Mouse (Mus musculus) adrenal gland, postnatal 4 days (tissue): ENCODE results near the gene Cd300c. TPM values are rescaled to one million over a fixed set of nuclear protein-coding genes. Genes with fewer than 3 reads are reported as not detected.

Source experiments
- total RNA-seq, 2 experiments: library from RNA; stranded (reverse); gene quantifications; 2 replicates each; pipeline ENCODE4 v1.2.3; 2021

Gene Cd300c
- total RNA-seq, 2 experiments from 2014 or later = not detected

Other genes with a start within 250 kb of the Cd300c start
- gene Dnaic2, start 241.7 kb downstream of the Cd300c start, total RNA-seq = 1 to 10 TPM; 1.7 to 2.0 TPM
- gene Kif19a, start 203.8 kb downstream of the Cd300c start, total RNA-seq = 1 to 10 TPM in 1 of 2 experiments, under 1 TPM in 1; 0.99 to 1.6 TPM
- under 1 TPM; 0.50 to 0.59 TPM for gene Btbd17, start 173.2 kb downstream of the Cd300c start, total RNA-seq
- under 1 TPM in 1 of 2 experiments, not detected in 1; 0.36 TPM for gene Gpr142, start 170.2 kb downstream of the Cd300c start, total RNA-seq
- 10 to 100 TPM; 17.6 to 41.1 TPM for gene Gprc5c, start 118.0 kb downstream of the Cd300c start, total RNA-seq
- gene Cd300a, start 79.1 kb downstream of the Cd300c start, total RNA-seq = 1 to 10 TPM; 1.9 to 3.3 TPM
- gene Cd300lb, start 34.8 kb downstream of the Cd300c start, total RNA-seq = under 1 TPM; 0.73 to 0.76 TPM
- gene Cd300ld, start 20.8 kb upstream of the Cd300c start, total RNA-seq = under 1 TPM; 0.42 to 0.54 TPM
- 1 to 10 TPM; 4.2 to 4.4 TPM for gene Cd300c2, start 32.7 kb upstream of the Cd300c start, total RNA-seq
- gene Cd300ld2, start 47.0 kb upstream of the Cd300c start, total RNA-seq = not detected
- under 1 TPM; 0.56 to 0.59 TPM for gene Cd300ld4, start 57.9 kb upstream of the Cd300c start, total RNA-seq
- 1 to 10 TPM; 1.0 to 1.8 TPM for gene Cd300ld5, start 68.6 kb upstream of the Cd300c start, total RNA-seq
- gene Cd300ld3, start 79.3 kb upstream of the Cd300c start, total RNA-seq = 1 to 10 TPM; 4.8 TPM
- under 1 TPM; 0.20 to 0.48 TPM for gene Cd300e, start 93.0 kb upstream of the Cd300c start, total RNA-seq
- 1 to 10 TPM; 2.1 to 2.5 TPM for gene Rab37, start 122.3 kb upstream of the Cd300c start, total RNA-seq
- gene Cd300lf, start 164.8 kb upstream of the Cd300c start, total RNA-seq = 1 to 10 TPM; 2.0 to 2.2 TPM
- 10 to 100 TPM; 28.9 to 37.6 TPM for gene Slc9a3r1, start 194.2 kb upstream of the Cd300c start, total RNA-seq
- 10 to 100 TPM; 11.9 to 12.0 TPM for gene Tmem104, start 218.3 kb upstream of the Cd300c start, total RNA-seq
- gene Nat9, start 218.7 kb upstream of the Cd300c start, total RNA-seq = 10 to 100 TPM; 21.6 to 22.1 TPM